Mouse (Mus musculus): Measurements from ENCODE around the gene Mpst.

- TF ChIP-seq CTCF (IDR thresholded peaks at IDR 0.05; ENCODE audit: low read depth) (no peak), EP300 (optimal IDR thresholded peaks at IDR 0.05) (no peak)
These were observed 24.7 kb downstream of the Mpst start for GRCm38 (mm10) chr15:78430874-78431273.
